Mouse (Mus musculus) megakaryocyte, embryonic 14.5 days (primary cell): ENCODE data around the gene Tenm4. TPM values are rescaled to one million over a fixed set of nuclear protein-coding genes. Genes with fewer than 3 reads are reported as not detected.

ENCODE experiments used
- H3K27me3 ChIP-seq: replicated peaks from 2 replicates; pipeline ENCODE3; 2012; ENCODE audit warnings: inconsistent platforms
- H3K36me3 ChIP-seq: replicated peaks from 2 replicates; pipeline ENCODE3; 2012; ENCODE audit warnings: low read length, inconsistent platforms, mixed read lengths
- H3K4me1 ChIP-seq: 2 replicates; pipeline ENCODE4 v1.6.1; 2012; ENCODE audit warnings: inconsistent platforms
- H3K4me3 ChIP-seq: replicated peaks from 2 replicates; pipeline ENCODE3; 2012; ENCODE audit warnings: moderate library complexity, mild to moderate bottlenecking, inconsistent platforms
- H3K9me3 ChIP-seq: 2 replicates; pipeline ENCODE4 v1.6.1; 2012; ENCODE audit warnings: inconsistent platforms
- FLI1 ChIP-seq: IDR thresholded peaks from 2 replicates; pipeline ENCODE4 v1.6.1; 2012; ENCODE audit warnings: low read length, inconsistent platforms, mixed read lengths
- GATA1 ChIP-seq: IDR thresholded peaks from 3 replicates; pipeline ENCODE4 v1.6.1; 2012; ENCODE audit warnings: mixed read lengths, low read length, inconsistent platforms, borderline replicate concordance
- polyA plus RNA-seq: library from polyadenylated mRNA; stranded (reverse); fragments of >175 nt; gene quantifications from 2 replicates; pipeline ENCODE4 v1.2.3, GENCODE M21; 2012; ENCODE audit warnings: low replicate concordance; ENCODE audit not compliant: insufficient read depth

Gene Tenm4
- polyA plus RNA-seq, 1 experiment: not detected

- no peaks in the 10 kb centered on the region for H3K36me3 ChIP-seq
- peaks cover 22% of the 10 kb centered on the region for H3K9me3 ChIP-seq
- no peak for TF ChIP-seq GATA1
- no peak for TF ChIP-seq FLI1
- H3K27me3 ChIP-seq: no peaks in the 10 kb centered on the region
- no peak overlapping the region for H3K4me3 ChIP-seq
- no peaks in the 10 kb centered on the region for H3K4me1 ChIP-seq
Measured at GRCm38 (mm10) chr7:96440161-96440707, 269.2 kb downstream of the Tenm4 start.

GRCm38 (mm10) chr7:96445771-96446170 is 274.7 kb downstream of the Tenm4 start:
- no peak overlapping the region for H3K4me3 ChIP-seq
- no peaks in the 10 kb centered on the region for H3K27me3 ChIP-seq
- H3K9me3 ChIP-seq: no peaks in the 10 kb centered on the region
- H3K36me3 ChIP-seq: no peaks in the 10 kb centered on the region
- H3K4me1 ChIP-seq: no peaks in the 10 kb centered on the region
- no peak for TF ChIP-seq GATA1
- TF ChIP-seq FLI1: no peak

- Histone ChIP-seq H3K4me1 (no peaks in the 10 kb centered on the region), H3K9me3 (no peaks in the 10 kb centered on the region), H3K4me3 (no peak overlapping the region), H3K27me3 (no peaks in the 10 kb centered on the region), H3K36me3 (no peaks in the 10 kb centered on the region)
- TF ChIP-seq GATA1 (no peak), FLI1 (no peak)
Measured at GRCm38 (mm10) chr7:96447806-96448397, 276.9 kb downstream of the Tenm4 start.

- Histone ChIP-seq H3K27me3 (peaks cover 2% of the 10 kb centered on the region), H3K4me3 (no peak overlapping the region), H3K36me3 (no peaks in the 10 kb centered on the region), H3K9me3 (no peaks in the 10 kb centered on the region), H3K4me1 (no peaks in the 10 kb centered on the region)
- TF ChIP-seq GATA1 (no peak), FLI1 (no peak)
Measured at GRCm38 (mm10) chr7:96455957-96456356, 284.9 kb downstream of the Tenm4 start.

GRCm38 (mm10) chr7:96456618-96457017 is 285.6 kb downstream of the Tenm4 start:
- Histone ChIP-seq H3K4me3 (peak overlapping the region; percentile 10), H3K4me1 (no peaks in the 10 kb centered on the region), H3K27me3 (peaks cover 2% of the 10 kb centered on the region), H3K9me3 (no peaks in the 10 kb centered on the region), H3K36me3 (no peaks in the 10 kb centered on the region)
- TF ChIP-seq GATA1 (no peak), FLI1 (no peak)

- TF ChIP-seq FLI1 (no peak), GATA1 (no peak)
- Histone ChIP-seq H3K4me1 (no peaks in the 10 kb centered on the region), H3K27me3 (peaks cover 2% of the 10 kb centered on the region), H3K9me3 (no peaks in the 10 kb centered on the region), H3K36me3 (no peaks in the 10 kb centered on the region), H3K4me3 (no peak overlapping the region)
Measured at GRCm38 (mm10) chr7:96457891-96458290, 286.8 kb downstream of the Tenm4 start.

- Histone ChIP-seq H3K36me3 (no peaks in the 10 kb centered on the region), H3K27me3 (peaks cover 2% of the 10 kb centered on the region), H3K4me3 (no peak overlapping the region), H3K4me1 (no peaks in the 10 kb centered on the region), H3K9me3 (no peaks in the 10 kb centered on the region)
- TF ChIP-seq GATA1 (no peak), FLI1 (no peak)
Measured at GRCm38 (mm10) chr7:96458992-96459391, 287.9 kb downstream of the Tenm4 start.

GRCm38 (mm10) chr7:96466761-96467160 is 295.7 kb downstream of the Tenm4 start:
- no peaks in the 10 kb centered on the region for H3K4me1 ChIP-seq
- no peaks in the 10 kb centered on the region for H3K9me3 ChIP-seq
- H3K36me3 ChIP-seq: no peaks in the 10 kb centered on the region
- no peak overlapping the region for H3K4me3 ChIP-seq
- H3K27me3 ChIP-seq: no peaks in the 10 kb centered on the region
- TF ChIP-seq GATA1 (no peak), FLI1 (no peak)

GRCm38 (mm10) chr7:96470821-96471220 is 299.8 kb downstream of the Tenm4 start:
- TF ChIP-seq GATA1: no peak
- TF ChIP-seq FLI1: no peak
- Histone ChIP-seq H3K9me3 (no peaks in the 10 kb centered on the region), H3K4me1 (no peaks in the 10 kb centered on the region), H3K4me3 (no peak overlapping the region), H3K27me3 (no peaks in the 10 kb centered on the region), H3K36me3 (no peaks in the 10 kb centered on the region)

GRCm38 (mm10) chr7:96474560-96475089 is 303.6 kb downstream of the Tenm4 start:
- TF ChIP-seq GATA1 (no peak), FLI1 (no peak)
- Histone ChIP-seq H3K27me3 (no peaks in the 10 kb centered on the region), H3K4me3 (no peak overlapping the region), H3K9me3 (no peaks in the 10 kb centered on the region), H3K4me1 (no peaks in the 10 kb centered on the region), H3K36me3 (no peaks in the 10 kb centered on the region)
